ENCODE assay signal across 1 mouse cellular context in the genomic region with DNA sequence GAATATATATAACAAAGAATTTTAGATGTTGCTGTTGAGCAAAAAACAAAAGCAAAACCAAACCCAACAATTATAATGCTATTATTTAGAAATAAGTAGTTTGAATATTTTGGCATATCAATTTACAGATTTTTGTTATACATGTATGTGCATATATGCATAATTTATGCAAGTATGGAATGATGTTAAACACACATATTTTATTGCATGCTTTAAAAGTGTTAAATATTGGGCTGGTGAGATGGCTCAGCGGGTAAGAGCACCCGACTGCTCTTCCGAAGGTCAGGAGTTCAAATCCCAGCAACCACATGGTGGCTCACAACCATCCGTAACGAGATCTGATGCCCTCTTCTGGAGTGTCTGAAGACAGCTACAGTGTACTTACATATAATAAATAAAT. TPM values are rescaled to one million over a fixed set of nuclear protein-coding genes. Genes with fewer than 3 reads are reported as not detected.
"Had no signal": no experiment of that assay in that cellular context is flagged by ENCODE, and none has a peak within 500 bp of the region (broad histone marks: within the 10 kb centered on the region; RNA-seq: fewer than 3 reads in every experiment).

No protein-coding gene starts in this region.

RNA-seq across cellular contexts. Expression of a gene that starts 5.8 kb away (rescaled TPM):
- total RNA-seq: hematopoietic stem cell, adult 5-6 weeks had no signal
